Mouse (Mus musculus) limb, embryonic 14.5 days (tissue): ENCODE measurements around the gene Arf1. TPM values are rescaled to one million over a fixed set of nuclear protein-coding genes. Genes with fewer than 3 reads are reported as not detected.
A peak's percentile ranks its signal among the peaks of the same experiment; 100 is the strongest.

ENCODE experiments used
- ATAC-seq: fragments of 200-750 bp; cut with Nextera tagmentation; 2 replicates; pipeline ENCODE4 v1.8.0; 2017; ENCODE audit warnings: low read depth, moderate number of reproducible peaks, moderate TSS enrichment; ENCODE audit not compliant: low FRiP score
- DNase-seq: peaks from one replicate; pipeline ENCODE4 v3.0.0-alpha.2; 2015; ENCODE audit warnings: low spot score
- H3K27ac ChIP-seq: fragments of 300-500 bp; sonication (generic); replicated peaks from 2 replicates; pipeline ENCODE4 v1.5.1; 2014; ENCODE audit warnings: low read depth, mild to moderate bottlenecking, low read length, moderate library complexity, mixed read lengths
- H3K27me3 ChIP-seq: fragments of 300-500 bp; sonication (generic); 2 replicates; pipeline ENCODE4 v1.6.1; 2014; ENCODE audit warnings: low read length, mixed read lengths; ENCODE audit not compliant: control insufficient read depth, insufficient read depth
- H3K36me3 ChIP-seq: fragments of 300-500 bp; sonication (generic); 2 replicates; pipeline ENCODE4 v1.6.1; 2014; ENCODE audit warnings: mild to moderate bottlenecking, low read length, moderate library complexity, mixed read lengths; ENCODE audit not compliant: control insufficient read depth, insufficient read depth
- H3K4me1 ChIP-seq: fragments of 300-500 bp; sonication (generic); 2 replicates; pipeline ENCODE4 v1.6.1; 2014; ENCODE audit warnings: antibody characterized with exemption, low read length, mixed read lengths; ENCODE audit not compliant: control insufficient read depth, insufficient read depth
- H3K4me2 ChIP-seq: fragments of 300-500 bp; sonication (generic); replicated peaks from 2 replicates; pipeline ENCODE4 v1.6.1; 2014; ENCODE audit warnings: low read depth, mild to moderate bottlenecking, low read length, moderate library complexity; ENCODE audit not compliant: severe bottlenecking
- H3K4me3 ChIP-seq: fragments of 300-500 bp; sonication (generic); replicated peaks from 2 replicates; pipeline ENCODE4 v1.5.1; 2014; ENCODE audit warnings: low read length
- H3K9ac ChIP-seq: fragments of 300-500 bp; sonication (generic); 2 replicates; pipeline ENCODE4 v1.6.1; 2014; ENCODE audit warnings: mild to moderate bottlenecking, low read depth, low read length, moderate library complexity; ENCODE audit not compliant: severe bottlenecking
- H3K9me3 ChIP-seq: fragments of 300-500 bp; sonication (generic); 2 replicates; pipeline ENCODE4 v1.6.1; 2016; ENCODE audit warnings: low read length; ENCODE audit not compliant: control insufficient read depth
- POLR2A ChIP-seq: fragments of 200-500 bp; IDR thresholded peaks from 2 replicates; pipeline ENCODE4 v1.8.0; 2012; ENCODE audit warnings: inconsistent platforms, mild to moderate bottlenecking, moderate library complexity, borderline replicate concordance; ENCODE audit not compliant: insufficient read depth, insufficient read length; ENCODE audit errors: extremely low read depth
- WGBS: fragments of 180-500 bp; shearing (Covaris S2); extraction: QIAGEN DNeasy Blood & Tissue Kit; methylation state at CpG from one replicate; pipeline ENCODE4 v1.1.7; 2014; 5-methylcytosine and 5-hydroxymethylcytosine counted together
- polyA plus RNA-seq, 2 experiments: library from polyadenylated mRNA; depleted of rRNA in 1 of 2; stranded (reverse) in 1 of 2; unstranded in 1 of 2; fragments of >200 nt; fragmentation: Nextera tagmentation in 1 of 2; extraction: Ambion mirVana in 1 of 2; gene quantifications; 2 replicates each; pipeline versions ENCODE4 v1.2.1 to v1.2.3; 2012 to 2014

Arf1 gene
- polyA plus RNA-seq, 2 experiments, result 690 to 725 TPM

GRCm38 (mm10) chr11:59226251-59226650 is 1.8 kb downstream of the Arf1 start:
- Histone ChIP-seq H3K27ac (no peak overlapping the region), H3K9me3 (no peaks in the 10 kb centered on the region), H3K27me3 (no peaks in the 10 kb centered on the region), H3K4me2 (peak overlapping the region; percentile 77), H3K4me1 (peaks cover 35% of the 10 kb centered on the region), H3K4me3 (peak overlapping the region; percentile 100), H3K9ac (peak overlapping the region; percentile 100), H3K36me3 (peaks cover 20% of the 10 kb centered on the region)
- DNase-seq (no peak), ATAC-seq (no peak)
- 49% methylated on average over 3 of the region's 3 CpGs for WGBS
- TF ChIP-seq POLR2A, result no peak

- H3K4me1 ChIP-seq, result peaks cover 35% of the 10 kb centered on the region
- H3K4me3 ChIP-seq, result no peak overlapping the region
- H3K36me3 ChIP-seq, result peaks cover 27% of the 10 kb centered on the region
- 67% methylated on average over 2 of the region's 2 CpGs for WGBS
- no peaks in the 10 kb centered on the region for H3K27me3 ChIP-seq
- no peak for TF ChIP-seq POLR2A
- ATAC-seq (no peak), DNase-seq (no peak)
- peak overlapping the region; percentile 26; the same call in 1 of the 2 replicates for H3K9ac ChIP-seq
- H3K27ac ChIP-seq, result no peak overlapping the region
- no peaks in the 10 kb centered on the region for H3K9me3 ChIP-seq
- H3K4me2 ChIP-seq, result peak overlapping the region; percentile 77; the same call in 1 of the 2 replicates
Measured at GRCm38 (mm10) chr11:59225167-59225566, 2.9 kb downstream of the Arf1 start.

GRCm38 (mm10) chr11:59224470-59224869 is 3.6 kb downstream of the Arf1 start:
- Histone ChIP-seq H3K36me3 (peaks cover 32% of the 10 kb centered on the region), H3K4me3 (no peak overlapping the region), H3K4me2 (no peak overlapping the region), H3K9me3 (no peaks in the 10 kb centered on the region), H3K4me1 (peaks cover 35% of the 10 kb centered on the region), H3K27me3 (no peaks in the 10 kb centered on the region), H3K9ac (no peak overlapping the region), H3K27ac (no peak overlapping the region)
- ATAC-seq (no peak), DNase-seq (no peak)
- TF ChIP-seq POLR2A, result no peak
- 70% methylated on average over 2 of the region's 2 CpGs for WGBS

- Histone ChIP-seq H3K36me3 (peaks cover 33% of the 10 kb centered on the region), H3K27ac (no peak overlapping the region), H3K4me3 (no peak overlapping the region), H3K27me3 (no peaks in the 10 kb centered on the region), H3K4me2 (no peak overlapping the region), H3K4me1 (peaks cover 35% of the 10 kb centered on the region), H3K9ac (no peak overlapping the region), H3K9me3 (no peaks in the 10 kb centered on the region)
- ATAC-seq, result no peak
- DNase-seq, result no peak
- no peak for TF ChIP-seq POLR2A
- WGBS, result 90% methylated on average over 3 of the region's 3 CpGs
Measured at GRCm38 (mm10) chr11:59224025-59224424, 4.0 kb downstream of the Arf1 start.

GRCm38 (mm10) chr11:59222306-59222705 is 5.8 kb downstream of the Arf1 start:
- no peak for DNase-seq
- Histone ChIP-seq H3K27me3 (no peaks in the 10 kb centered on the region), H3K36me3 (peaks cover 44% of the 10 kb centered on the region), H3K9me3 (no peaks in the 10 kb centered on the region), H3K9ac (no peak overlapping the region), H3K4me2 (no peak overlapping the region), H3K4me3 (no peak overlapping the region), H3K27ac (no peak overlapping the region), H3K4me1 (peaks cover 32% of the 10 kb centered on the region)
- 91% methylated on average over 4 of the region's 4 CpGs for WGBS
- TF ChIP-seq POLR2A, result no peak
- no peak for ATAC-seq

GRCm38 (mm10) chr11:59221604-59222003 is 6.5 kb downstream of the Arf1 start:
- no peak overlapping the region for H3K9ac ChIP-seq
- no peaks in the 10 kb centered on the region for H3K9me3 ChIP-seq
- H3K27me3 ChIP-seq, result no peaks in the 10 kb centered on the region
- no peak overlapping the region for H3K4me3 ChIP-seq
- H3K27ac ChIP-seq, result no peak overlapping the region
- ATAC-seq (no peak), DNase-seq (no peak)
- H3K4me2 ChIP-seq, result no peak overlapping the region
- H3K36me3 ChIP-seq, result peaks cover 45% of the 10 kb centered on the region
- peaks cover 29% of the 10 kb centered on the region for H3K4me1 ChIP-seq
- TF ChIP-seq POLR2A, result no peak
